Mouse (Mus musculus): ENCODE results near the gene Gm40193.
"Not testable (repeated sequence)": the region's sequence is repeated elsewhere in the genome, so short reads cannot be mapped to it uniquely, and the experiment has no call there.

The Gm40193 gene

GRCm38 (mm10) chr11:70532839-70533238 lies at the start of gene Gm40193:
Gene Gm40193 (minus strand): TSS chr11:70532939.
- in situ Hi-C loops (cut with MseI, MboI) = no loop called here

GRCm38 (mm10) chr11:70582196-70582595 lies 49.5 kb upstream of the Gm40193 start:
- in situ Hi-C loops (cut with MseI, MboI) = no loop called here

- in situ Hi-C loops (cut with MseI, MboI) = no loop called here
These were observed 48.2 kb upstream of the Gm40193 start for GRCm38 (mm10) chr11:70580921-70581320.

GRCm38 (mm10) chr11:70580358-70580720 lies 47.6 kb upstream of the Gm40193 start:
- in situ Hi-C loops (cut with MseI, MboI) = no loop called here

- in situ Hi-C loops (cut with MseI, MboI) = no loop called here
These were observed 47.1 kb upstream of the Gm40193 start for GRCm38 (mm10) chr11:70579710-70580357.

GRCm38 (mm10) chr11:70578962-70579361 lies 46.2 kb upstream of the Gm40193 start:
- in situ Hi-C loops (cut with MseI, MboI) = no loop called here

GRCm38 (mm10) chr11:70577201-70577600 lies 44.5 kb upstream of the Gm40193 start:
- in situ Hi-C loops (cut with MseI, MboI) = no loop called here

GRCm38 (mm10) chr11:70573872-70574271 lies 41.1 kb upstream of the Gm40193 start:
- in situ Hi-C loops (cut with MseI, MboI) = no loop called here

GRCm38 (mm10) chr11:70572348-70572902 lies 39.7 kb upstream of the Gm40193 start:
- in situ Hi-C loops (cut with MseI, MboI) = no loop called here

- in situ Hi-C loops (cut with MseI, MboI) = no loop called here
These were observed 38.9 kb upstream of the Gm40193 start for GRCm38 (mm10) chr11:70571641-70572040.

GRCm38 (mm10) chr11:70570614-70571013 lies 37.9 kb upstream of the Gm40193 start:
- in situ Hi-C loops (cut with MseI, MboI) = not testable (repeated sequence)

GRCm38 (mm10) chr11:70566586-70566985 lies 33.8 kb upstream of the Gm40193 start:
- in situ Hi-C loops (cut with MseI, MboI) = no loop called here

GRCm38 (mm10) chr11:70564276-70564873 lies 31.6 kb upstream of the Gm40193 start:
- in situ Hi-C loops (cut with MseI, MboI) = no loop called here

- in situ Hi-C loops (cut with MseI, MboI) = no loop called here
These were observed 30.9 kb upstream of the Gm40193 start for GRCm38 (mm10) chr11:70563470-70564275.

- in situ Hi-C loops (cut with MseI, MboI) = no loop called here
These were observed 30.3 kb upstream of the Gm40193 start for GRCm38 (mm10) chr11:70562995-70563469.

GRCm38 (mm10) chr11:70562287-70562994 lies 29.7 kb upstream of the Gm40193 start, which contains the start of gene Mink1:
Gene Mink1 (plus strand): TSS chr11:70562881.
- in situ Hi-C loops (cut with MseI, MboI) = no loop called here

GRCm38 (mm10) chr11:70561937-70562286 lies 29.2 kb upstream of the Gm40193 start:
- in situ Hi-C loops (cut with MseI, MboI) = no loop called here

- in situ Hi-C loops (cut with MseI, MboI) = no loop called here
These were observed 24.8 kb upstream of the Gm40193 start for GRCm38 (mm10) chr11:70557545-70557944.

GRCm38 (mm10) chr11:70553940-70554339 lies 21.2 kb upstream of the Gm40193 start:
- in situ Hi-C loops (cut with MseI, MboI) = no loop called here

GRCm38 (mm10) chr11:70551526-70551925 lies 18.8 kb upstream of the Gm40193 start:
- in situ Hi-C loops (cut with MseI, MboI) = no loop called here

- in situ Hi-C loops (cut with MseI, MboI) = no loop called here
These were observed 11.8 kb upstream of the Gm40193 start for GRCm38 (mm10) chr11:70544496-70544895.

- in situ Hi-C loops (cut with MseI, MboI) = no loop called here
These were observed 8.7 kb upstream of the Gm40193 start for GRCm38 (mm10) chr11:70541415-70541814.

Measured in mouse trophoblast stem cell (cell line).